Mouse (Mus musculus) kidney, embryonic 14.5 days (tissue): ENCODE data around the gene G2e3. TPM values are rescaled to one million over a fixed set of nuclear protein-coding genes. Genes with fewer than 3 reads are reported as not detected.

Source experiments
- polyA plus RNA-seq: library from polyadenylated mRNA; unstranded; fragments of >200 nt; fragmentation: Nextera tagmentation; extraction: Ambion mirVana; gene quantifications from 2 replicates; pipeline ENCODE4 v1.2.1, GENCODE M21; 2014

Gene G2e3
- polyA plus RNA-seq, 1 experiment from 2014 or later: 38.8 TPM

Other genes starting within 250 kb of the G2e3 start
- 86.8 and 91.9 TPM in 2 replicates for gene Scfd1, start 29.4 kb downstream of the G2e3 start, polyA plus RNA-seq
- 0.30 and 0.67 TPM in 2 replicates for gene Coch, start 245.3 kb downstream of the G2e3 start, polyA plus RNA-seq